Mouse (Mus musculus): Measurements from ENCODE around the gene Mcat.

DNA sequence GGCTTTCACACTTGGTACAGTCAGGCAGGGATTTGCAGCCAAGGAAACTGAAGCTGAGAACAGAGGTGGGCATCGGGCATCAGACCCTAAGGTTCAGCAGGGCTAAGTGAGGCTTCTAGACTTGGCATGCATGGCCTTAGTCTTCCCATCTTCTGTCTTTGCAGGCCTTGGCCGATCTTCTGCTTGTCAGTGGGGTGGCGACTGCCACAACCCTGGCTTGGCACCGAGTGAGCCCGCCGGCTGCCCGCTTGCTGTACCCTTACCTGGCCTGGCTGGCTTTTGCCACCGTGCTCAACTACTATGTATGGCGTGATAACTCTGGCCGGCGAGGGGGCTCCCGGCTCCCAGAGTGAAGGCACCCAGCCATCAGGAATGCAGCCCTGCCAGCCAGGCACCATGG, 10.0 kb upstream of the Mcat start:
- TF ChIP-seq EP300 (optimal IDR thresholded peaks at IDR 0.05) (no peak), CTCF (IDR thresholded peaks at IDR 0.05; ENCODE audit: low read depth) (no peak)

Measured in stomach, postnatal 0 days (tissue).